Mouse (Mus musculus) megakaryocyte, embryonic 14.5 days (primary cell): ENCODE results near the gene Cited1.

Experiments used
- FLI1 ChIP-seq: IDR thresholded peaks from 2 replicates; pipeline ENCODE4 v1.6.1; 2012; ENCODE audit warnings: low read length, inconsistent platforms, mixed read lengths
- GATA1 ChIP-seq: IDR thresholded peaks from 3 replicates; pipeline ENCODE4 v1.6.1; 2012; ENCODE audit warnings: mixed read lengths, low read length, inconsistent platforms, borderline replicate concordance

- TF ChIP-seq GATA1, result no peak
- no peak for TF ChIP-seq FLI1
These were observed at the start of gene Cited1 for GRCm38 (mm10) chrX:102251937-102252860.
